Mouse (Mus musculus): ENCODE data around the gene Tmtc4.

DNA sequence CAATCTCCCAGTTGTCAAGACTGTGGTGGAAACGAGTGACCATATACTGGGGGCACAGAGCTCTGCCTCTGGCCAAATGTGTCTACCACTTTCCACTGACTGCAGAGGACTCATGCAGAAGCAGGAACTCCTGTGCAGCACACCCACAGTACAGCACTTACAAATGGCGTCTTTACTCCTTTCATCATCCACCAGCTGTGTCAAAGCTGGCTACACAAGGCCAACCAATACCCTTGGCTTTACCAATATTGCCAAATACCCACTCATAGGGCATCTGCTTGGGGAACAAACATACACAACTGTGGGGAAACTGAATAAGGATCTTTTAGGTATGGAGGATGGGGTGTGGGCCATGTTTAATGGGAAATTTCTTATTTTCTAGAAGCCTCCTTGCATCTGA lies 82.1 kb downstream of the Tmtc4 start:
- TF ChIP-seq EP300 (IDR thresholded peaks at IDR 0.05; ENCODE audit: insufficient read depth, low read depth, low read length): no peak
- no peak for TF ChIP-seq POLR2A (IDR thresholded peaks at IDR 0.05; ENCODE audit: insufficient read depth, low read depth, low read length)

Data from heart, adult 2 months (tissue).